Mouse (Mus musculus) liver, postnatal 0 days (tissue): ENCODE data around the gene Entpd8. TPM values are rescaled to one million over a fixed set of nuclear protein-coding genes. Genes with fewer than 3 reads are reported as not detected.

Experiments
- ATAC-seq: fragments of 200-750 bp; cut with Nextera tagmentation; 2 replicates; pipeline ENCODE4 v1.8.0; 2017; ENCODE audit warnings: mild to moderate bottlenecking, moderate library complexity
- DNase-seq: peaks from one replicate; pipeline ENCODE4 v3.0.0-alpha.2; 2016
- H3K27ac ChIP-seq: fragments of 300-500 bp; sonication (generic); 2 replicates; pipeline ENCODE4 v1.5.1; 2014; ENCODE audit warnings: antibody characterized with exemption, moderate library complexity, mild to moderate bottlenecking, low read depth
- H3K27me3 ChIP-seq: fragments of 300-500 bp; sonication (generic); 2 replicates; pipeline ENCODE4 v1.6.1; 2014; ENCODE audit warnings: low read length, control low read depth, mixed read lengths; ENCODE audit not compliant: insufficient read depth
- H3K36me3 ChIP-seq: fragments of 300-500 bp; sonication (generic); replicated peaks from 2 replicates; pipeline ENCODE4 v1.6.1; 2014; ENCODE audit warnings: mild to moderate bottlenecking, control low read depth, low read length, moderate library complexity, mixed read lengths; ENCODE audit not compliant: insufficient read depth
- H3K4me1 ChIP-seq: fragments of 300-500 bp; sonication (generic); 2 replicates; pipeline ENCODE4 v1.6.1; 2014; ENCODE audit warnings: antibody characterized with exemption, mild to moderate bottlenecking, control low read depth; ENCODE audit not compliant: insufficient read depth
- H3K4me2 ChIP-seq: fragments of 300-500 bp; sonication (generic); 2 replicates; pipeline ENCODE4 v1.6.1; 2014; ENCODE audit warnings: low read depth, mild to moderate bottlenecking, low read length, moderate library complexity, mixed read lengths
- H3K4me3 ChIP-seq: fragments of 300-500 bp; sonication (generic); 2 replicates; pipeline ENCODE4 v1.5.1; 2014; ENCODE audit warnings: low read depth, low read length
- H3K9ac ChIP-seq: fragments of 300-500 bp; sonication (generic); replicated peaks from 2 replicates; pipeline ENCODE4 v1.6.1; 2014; ENCODE audit warnings: mild to moderate bottlenecking, moderate library complexity
- H3K9me3 ChIP-seq: fragments of 300-500 bp; sonication (generic); 2 replicates; pipeline ENCODE4 v1.6.1; 2016; ENCODE audit warnings: mild to moderate bottlenecking, control low read depth, low read length, mixed read lengths
- CTCF ChIP-seq: sonication (generic); IDR thresholded peaks from 2 replicates; pipeline ENCODE4 v1.5.1; 2016; ENCODE audit warnings: antibody characterized with exemption, low read depth
- EP300 ChIP-seq: IDR thresholded peaks from 2 replicates; pipeline ENCODE4 v1.6.1; 2016; ENCODE audit warnings: antibody characterized with exemption, low read depth, mild to moderate bottlenecking
- WGBS: fragments of 180-500 bp; shearing (Covaris S2); extraction: QIAGEN DNeasy Blood & Tissue Kit; methylation state at CpG from one replicate; pipeline ENCODE4 v1.1.7; 2014; ENCODE audit not compliant: insufficient replicate concordance; 5-methylcytosine and 5-hydroxymethylcytosine counted together
- polyA plus RNA-seq: library from polyadenylated mRNA; unstranded; fragments of >200 nt; fragmentation: Nextera tagmentation; extraction: Ambion mirVana; gene quantifications from 2 replicates; pipeline ENCODE4 v1.2.1, GENCODE M21; 2015

Entpd8 gene
- polyA plus RNA-seq, 1 experiment from 2014 or later = 25.9 TPM

DNA sequence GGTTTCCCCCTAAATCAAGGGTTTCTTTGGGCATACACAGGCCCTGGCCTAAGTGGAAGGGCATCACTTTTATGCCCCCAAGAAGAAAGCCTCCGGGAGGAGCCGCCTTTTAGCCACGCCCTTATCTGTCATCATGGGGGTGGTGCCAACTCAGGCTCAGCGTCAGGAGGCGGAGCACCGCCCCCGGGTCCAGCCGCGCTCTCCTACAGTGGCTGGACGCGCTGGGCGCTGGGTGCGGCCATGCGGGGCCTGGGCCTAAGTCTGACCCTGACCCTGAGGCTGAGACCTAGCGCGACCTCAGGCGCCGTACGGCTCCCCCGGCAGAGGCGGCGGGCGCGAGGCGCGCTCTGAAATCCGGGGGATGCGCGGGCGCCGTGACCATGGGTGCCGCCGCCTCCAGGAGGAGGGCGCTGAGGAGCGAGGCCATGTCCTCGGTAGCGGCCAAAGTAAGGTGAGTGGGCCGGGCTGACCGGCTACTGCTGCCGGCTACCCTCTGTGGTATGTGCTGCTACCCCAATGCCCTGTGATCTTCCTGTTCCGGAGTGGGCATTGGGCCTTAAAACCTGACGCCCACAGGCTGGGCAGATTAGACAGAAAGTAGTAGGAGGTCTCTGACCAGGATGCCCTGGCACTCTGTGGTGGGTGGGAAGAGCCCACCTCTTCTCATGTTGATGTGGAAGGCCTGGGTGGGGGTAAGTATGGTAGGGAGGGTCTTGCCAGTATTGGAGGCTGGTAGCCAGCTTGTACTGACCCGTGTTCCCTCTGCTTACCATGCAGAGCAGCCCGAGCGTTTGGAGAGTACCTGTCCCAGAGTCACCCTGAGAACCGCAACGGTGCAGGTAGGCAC lies 25.7 kb upstream of the Entpd8 start, which contains the start of gene Nsmf:
TSS of gene Nsmf (plus strand) at position 135 of the 847 bp plus-strand sequence.
- 7% methylated on average over 36 of the region's 47 CpGs for WGBS
- peak within 1 kb of the TSS; percentile 81 for H3K9ac ChIP-seq
- peaks cover 28% of the 10 kb centered on the region for H3K36me3 ChIP-seq
- H3K27me3 ChIP-seq = no peaks in the 10 kb centered on the region
- DNase-seq (peak; percentile 90), ATAC-seq (peak; percentile 88)
- H3K4me2 ChIP-seq = peak within 1 kb of the TSS; percentile 97
- peak within 1 kb of the TSS; percentile 70 for H3K27ac ChIP-seq
- no peaks in the 10 kb centered on the region for H3K9me3 ChIP-seq
- peaks cover 15% of the 10 kb centered on the region for H3K4me1 ChIP-seq
- peak within 1 kb of the TSS; percentile 82 for H3K4me3 ChIP-seq
- TF ChIP-seq CTCF (peak; percentile 22; the same call in 1 of the 2 replicates), EP300 (no peak)

GRCm38 (mm10) chr2:25055068-25055405 lies 25.1 kb upstream of the Entpd8 start:
- no peak overlapping the region for H3K27ac ChIP-seq

DNA sequence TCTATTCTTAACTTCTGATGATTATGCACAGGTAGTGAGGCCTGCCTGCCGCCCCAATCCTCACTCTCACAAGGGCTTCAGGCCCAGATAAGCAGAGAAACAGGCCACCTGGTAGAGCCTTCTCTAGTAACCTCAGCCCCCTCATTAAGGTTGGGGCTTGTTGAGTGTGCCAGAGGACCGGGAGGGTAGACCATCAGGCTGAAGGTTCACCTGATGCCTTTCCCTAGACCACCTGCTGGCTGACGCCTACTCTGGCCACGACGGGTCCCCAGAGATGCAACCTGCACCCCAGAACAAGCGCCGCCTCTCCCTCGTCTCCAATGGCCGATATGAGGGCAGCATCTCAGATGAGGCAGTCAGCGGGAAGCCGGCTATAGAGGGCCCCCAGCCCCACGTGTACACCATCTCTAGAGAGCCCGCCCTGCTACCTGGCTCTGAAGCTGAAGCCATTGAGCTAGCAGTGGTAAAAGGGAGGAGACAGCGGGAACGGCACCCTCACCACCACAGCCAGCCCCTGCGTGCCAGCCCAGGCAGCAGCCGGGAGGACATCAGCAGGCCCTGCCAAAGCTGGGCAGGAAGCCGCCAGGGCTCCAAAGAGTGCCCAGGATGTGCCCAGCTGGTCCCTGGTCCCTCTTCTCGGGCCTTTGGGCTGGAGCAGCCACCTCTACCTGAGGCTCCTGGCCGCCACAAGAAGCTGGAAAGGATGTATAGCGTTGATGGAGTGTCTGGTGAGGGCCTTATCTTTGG lies 24.5 kb upstream of the Entpd8 start:
- ATAC-seq = no peak
- DNase-seq = no peak
- H3K4me3 ChIP-seq = peak overlapping the region; percentile 82
- H3K9ac ChIP-seq = peak overlapping the region; percentile 81
- WGBS = 86% methylated on average over 21 of the region's 21 CpGs
- no peaks in the 10 kb centered on the region for H3K9me3 ChIP-seq
- H3K36me3 ChIP-seq = peaks cover 28% of the 10 kb centered on the region
- no peak for TF ChIP-seq CTCF
- no peak for TF ChIP-seq EP300
- H3K27ac ChIP-seq = no peak overlapping the region
- H3K4me1 ChIP-seq = peaks cover 15% of the 10 kb centered on the region
- no peaks in the 10 kb centered on the region for H3K27me3 ChIP-seq
- peak overlapping the region; percentile 97; the same call in 1 of the 2 replicates for H3K4me2 ChIP-seq

More at GRCm38 (mm10) chr2:25055068-25055405, 25.1 kb upstream of the Entpd8 start:
- Histone ChIP-seq H3K36me3 (peaks cover 30% of the 10 kb centered on the region), H3K27me3 (no peaks in the 10 kb centered on the region), H3K4me1 (peaks cover 15% of the 10 kb centered on the region), H3K9ac (peak overlapping the region; percentile 81), H3K4me2 (peak overlapping the region; percentile 97), H3K4me3 (peak overlapping the region; percentile 82), H3K9me3 (no peaks in the 10 kb centered on the region)
- 75% methylated on average over 2 of the region's 2 CpGs for WGBS
- no peak for TF ChIP-seq EP300
- no peak for TF ChIP-seq CTCF
- no peak; the same call in 1 of the 2 replicates for ATAC-seq
- peak; percentile 34 for DNase-seq

GRCm38 (mm10) chr2:25058926-25059325 lies 21.2 kb upstream of the Entpd8 start:
- Histone ChIP-seq H3K4me1 (peaks cover 11% of the 10 kb centered on the region), H3K27ac (no peak overlapping the region), H3K27me3 (no peaks in the 10 kb centered on the region), H3K4me2 (no peak overlapping the region), H3K36me3 (peaks cover 18% of the 10 kb centered on the region; the same call in 1 of the 2 replicates), H3K4me3 (no peak overlapping the region), H3K9me3 (no peaks in the 10 kb centered on the region), H3K9ac (no peak overlapping the region)
- no peak for DNase-seq
- 81% methylated on average over 7 of the region's 7 CpGs for whole genome bisulfite sequencing
- TF ChIP-seq CTCF (no peak), EP300 (no peak)
- ATAC-seq = no peak

GRCm38 (mm10) chr2:25063523-25063922 lies 16.6 kb upstream of the Entpd8 start:
- H3K4me1 ChIP-seq = no peaks in the 10 kb centered on the region
- 77% methylated on average over 5 of the region's 5 CpGs for WGBS
- peak; percentile 83 for ATAC-seq
- no peak overlapping the region for H3K9ac ChIP-seq
- peaks cover 10% of the 10 kb centered on the region; the same call in 1 of the 2 replicates for H3K36me3 ChIP-seq
- DNase-seq = no peak
- H3K27me3 ChIP-seq = no peaks in the 10 kb centered on the region
- H3K9me3 ChIP-seq = no peaks in the 10 kb centered on the region
- TF ChIP-seq CTCF (no peak), EP300 (no peak)
- H3K27ac ChIP-seq = peak overlapping the region; percentile 55; the same call in 1 of the 2 replicates
- no peak overlapping the region for H3K4me2 ChIP-seq
- no peak overlapping the region for H3K4me3 ChIP-seq

DNA sequence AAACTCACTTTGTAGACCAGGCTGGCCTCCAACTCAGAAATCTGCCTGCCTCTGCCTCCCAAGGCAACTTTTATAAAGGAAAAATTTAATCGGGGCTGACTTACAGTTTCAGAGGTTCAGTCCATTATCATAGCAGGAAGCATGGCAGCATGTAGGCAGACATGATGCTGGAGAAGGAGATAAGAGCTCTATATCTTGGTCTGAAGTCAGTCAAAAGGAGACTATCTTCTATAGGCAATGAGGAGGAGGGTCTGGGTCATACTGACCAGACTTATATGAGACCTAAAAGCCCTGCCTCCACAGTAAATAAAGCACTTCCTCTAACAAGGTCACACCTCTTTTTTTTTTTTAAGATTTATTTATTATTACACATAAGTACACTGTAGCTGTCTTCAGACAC lies 15.8 kb upstream of the Entpd8 start:
- 62% methylated on average over 1 of the region's 1 CpGs for WGBS
- H3K4me1 ChIP-seq = no peaks in the 10 kb centered on the region
- H3K4me3 ChIP-seq = no peak overlapping the region
- no peak for DNase-seq
- H3K27me3 ChIP-seq = no peaks in the 10 kb centered on the region
- TF ChIP-seq EP300 = no peak
- no peak for TF ChIP-seq CTCF
- H3K9me3 ChIP-seq = no peaks in the 10 kb centered on the region
- no peak for ATAC-seq
- H3K9ac ChIP-seq = no peak overlapping the region
- H3K27ac ChIP-seq = no peak overlapping the region
- no peak overlapping the region for H3K4me2 ChIP-seq
- H3K36me3 ChIP-seq = peaks cover 10% of the 10 kb centered on the region; the same call in 1 of the 2 replicates
